Mouse (Mus musculus) liver, embryonic 16.5 days (tissue): Measurements from ENCODE around the gene Cfap126. TPM values are rescaled to one million over a fixed set of nuclear protein-coding genes. Genes with fewer than 3 reads are reported as not detected.
A peak's percentile ranks its signal among the peaks of the same experiment; 100 is the strongest.

Experiments
- ATAC-seq: fragments of 200-750 bp; cut with Nextera tagmentation; 2 replicates; pipeline ENCODE4 v1.8.0; 2017; ENCODE audit warnings: low read depth, mild to moderate bottlenecking, moderate number of reproducible peaks, moderate library complexity
- H3K27ac ChIP-seq: fragments of 300-500 bp; sonication (generic); 2 replicates; pipeline ENCODE4 v1.5.1; 2014; ENCODE audit warnings: mild to moderate bottlenecking, low read length
- H3K27me3 ChIP-seq: fragments of 300-500 bp; sonication (generic); 2 replicates; pipeline ENCODE4 v1.6.1; 2014; ENCODE audit warnings: low read depth, low read length, mixed read lengths; ENCODE audit not compliant: control insufficient read depth, insufficient read depth
- H3K36me3 ChIP-seq: fragments of 300-500 bp; sonication (generic); 2 replicates; pipeline ENCODE4 v1.6.1; 2014; ENCODE audit warnings: mild to moderate bottlenecking; ENCODE audit not compliant: control insufficient read depth, insufficient read depth
- H3K4me1 ChIP-seq: fragments of 300-500 bp; sonication (generic); 2 replicates; pipeline ENCODE4 v1.6.1; 2014; ENCODE audit warnings: low read depth, low read length, mixed read lengths; ENCODE audit not compliant: control insufficient read depth
- H3K4me2 ChIP-seq: fragments of 300-500 bp; sonication (generic); 2 replicates; pipeline ENCODE4 v1.6.1; 2014; ENCODE audit warnings: low read depth, low read length, mixed read lengths
- H3K4me3 ChIP-seq: fragments of 300-500 bp; sonication (generic); 2 replicates; pipeline ENCODE4 v1.5.1; 2014; ENCODE audit warnings: low read depth, mild to moderate bottlenecking, low read length
- H3K9ac ChIP-seq: fragments of 300-500 bp; sonication (generic); 2 replicates; pipeline ENCODE4 v1.6.1; 2014; ENCODE audit warnings: low read depth, low read length
- H3K9me3 ChIP-seq: fragments of 300-500 bp; sonication (generic); replicated peaks from 2 replicates; pipeline ENCODE4 v1.6.1; 2016; ENCODE audit warnings: low read length; ENCODE audit not compliant: control insufficient read depth
- WGBS: fragments of 180-500 bp; shearing (Covaris S2); extraction: QIAGEN DNeasy Blood & Tissue Kit; methylation state at CpG from one replicate; pipeline ENCODE4 v1.1.7; 2014; ENCODE audit not compliant: insufficient replicate concordance; 5-methylcytosine and 5-hydroxymethylcytosine counted together
- polyA plus RNA-seq: library from polyadenylated mRNA; unstranded; fragments of >200 nt; fragmentation: Nextera tagmentation; extraction: Ambion mirVana; gene quantifications from 2 replicates; pipeline ENCODE4 v1.2.1, GENCODE M21; 2015

The Cfap126 gene
- polyA plus RNA-seq, 1 experiment from 2014 or later: 2.1 TPM

DNA sequence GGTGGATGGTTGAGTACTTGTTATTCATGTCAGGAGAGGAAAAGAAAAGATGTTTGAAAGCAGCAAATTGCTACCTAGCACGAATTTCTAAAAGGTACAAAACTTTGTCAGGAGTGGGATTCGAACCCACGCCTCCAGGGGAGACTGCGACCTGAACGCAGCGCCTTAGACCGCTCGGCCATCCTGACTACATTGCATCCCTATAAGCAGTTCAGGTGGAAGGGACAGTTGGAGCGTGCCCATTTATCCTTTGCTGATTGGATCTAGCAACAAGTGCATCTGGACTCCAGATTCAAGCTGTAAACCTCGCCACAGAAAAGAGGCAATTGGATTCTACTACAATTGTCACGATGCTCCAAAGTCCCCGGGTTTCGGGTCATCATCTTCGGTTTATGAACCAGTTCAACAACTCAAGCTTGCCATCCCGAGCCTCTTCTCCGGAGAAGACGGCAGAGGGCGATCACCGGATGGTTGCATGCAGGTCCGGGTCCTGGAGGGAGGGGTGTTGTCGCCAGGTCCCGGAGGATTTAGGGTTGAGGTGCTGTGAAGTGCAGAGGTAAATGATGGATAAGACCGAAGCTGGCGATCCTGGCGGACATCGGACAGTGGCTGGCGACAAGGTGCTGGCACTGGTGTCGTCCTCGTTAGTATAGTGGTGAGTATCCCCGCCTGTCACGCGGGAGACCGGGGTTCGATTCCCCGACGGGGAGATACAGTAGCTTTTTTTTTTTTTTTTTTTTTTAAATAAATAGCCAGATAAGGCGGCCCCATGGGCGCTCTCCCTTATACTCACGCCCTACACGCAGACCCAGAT is 11.8 kb upstream of the Cfap126 start:
- H3K9ac ChIP-seq: peak overlapping the region; percentile 68
- no peaks in the 10 kb centered on the region for H3K27me3 ChIP-seq
- H3K4me3 ChIP-seq: peak overlapping the region; percentile 75
- ATAC-seq: peak; percentile 76
- WGBS: under 1% methylated on average over 40 of the region's 40 CpGs
- H3K4me2 ChIP-seq: peak overlapping the region; percentile 88
- H3K27ac ChIP-seq: peak overlapping the region; percentile 79
- H3K36me3 ChIP-seq: no peaks in the 10 kb centered on the region
- no peaks in the 10 kb centered on the region for H3K9me3 ChIP-seq
- peaks cover 27% of the 10 kb centered on the region for H3K4me1 ChIP-seq

GRCm38 (mm10) chr1:171102547-171103177 is 11.1 kb upstream of the Cfap126 start:
- H3K4me1 ChIP-seq: peaks cover 20% of the 10 kb centered on the region
- WGBS: under 1% methylated on average over 35 of the region's 35 CpGs
- H3K9ac ChIP-seq: peak overlapping the region; percentile 68

GRCm38 (mm10) chr1:171103179-171103840 is 10.4 kb upstream of the Cfap126 start:
- Histone ChIP-seq H3K4me3 (peak overlapping the region; percentile 75), H3K27me3 (no peaks in the 10 kb centered on the region), H3K9me3 (no peaks in the 10 kb centered on the region), H3K4me1 (peaks cover 17% of the 10 kb centered on the region), H3K9ac (peak overlapping the region; percentile 32; the same call in 1 of the 2 replicates), H3K4me2 (peak overlapping the region; percentile 88), H3K36me3 (no peaks in the 10 kb centered on the region), H3K27ac (no peak overlapping the region)
- WGBS: 7% methylated on average over 10 of the region's 10 CpGs
- no peak for ATAC-seq

More at GRCm38 (mm10) chr1:171102547-171103177, 11.1 kb upstream of the Cfap126 start:
- H3K4me3 ChIP-seq: peak overlapping the region; percentile 75
- H3K4me2 ChIP-seq: peak overlapping the region; percentile 88
- H3K27ac ChIP-seq: peak overlapping the region; percentile 79
- H3K36me3 ChIP-seq: no peaks in the 10 kb centered on the region
- H3K27me3 ChIP-seq: no peaks in the 10 kb centered on the region
- peak; percentile 83 for ATAC-seq
- H3K9me3 ChIP-seq: no peaks in the 10 kb centered on the region

GRCm38 (mm10) chr1:171105226-171105625 is 8.5 kb upstream of the Cfap126 start:
- H3K4me1 ChIP-seq: peaks cover 17% of the 10 kb centered on the region
- no peaks in the 10 kb centered on the region for H3K9me3 ChIP-seq
- H3K27ac ChIP-seq: no peak overlapping the region
- H3K4me3 ChIP-seq: no peak overlapping the region
- H3K36me3 ChIP-seq: no peaks in the 10 kb centered on the region
- no peak overlapping the region for H3K9ac ChIP-seq
- H3K27me3 ChIP-seq: no peaks in the 10 kb centered on the region
- no peak overlapping the region for H3K4me2 ChIP-seq
- 68% methylated on average over 6 of the region's 6 CpGs for WGBS
- no peak for ATAC-seq

DNA sequence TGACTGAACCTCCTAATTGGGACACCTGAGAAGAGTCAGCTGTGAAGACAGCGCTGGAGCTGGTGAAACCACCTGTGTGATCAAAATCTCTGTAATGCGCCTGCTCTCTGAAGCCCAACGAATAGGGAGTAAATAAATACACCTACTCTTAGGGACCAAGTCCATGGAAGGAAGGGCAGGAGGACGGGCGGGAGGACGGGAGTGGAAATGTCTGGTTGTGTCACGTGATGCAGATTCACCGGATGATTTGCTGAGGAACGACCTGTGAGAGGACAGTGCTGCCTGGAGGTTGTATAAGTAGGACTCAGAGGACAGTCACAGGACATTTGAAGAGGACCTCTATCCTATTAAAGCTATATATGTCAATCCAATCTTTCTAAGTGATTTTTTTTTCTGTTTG is 4.1 kb upstream of the Cfap126 start:
- peak; percentile 26 for ATAC-seq

GRCm38 (mm10) chr1:171110659-171111019 is 3.1 kb upstream of the Cfap126 start:
- Histone ChIP-seq H3K4me3 (peak overlapping the region; percentile 79), H3K27me3 (no peaks in the 10 kb centered on the region), H3K9ac (peak overlapping the region; percentile 48), H3K4me2 (peak overlapping the region; percentile 84), H3K27ac (no peak overlapping the region), H3K36me3 (no peaks in the 10 kb centered on the region), H3K9me3 (no peaks in the 10 kb centered on the region), H3K4me1 (peaks cover 25% of the 10 kb centered on the region)
- WGBS: 23% methylated on average over 15 of the region's 15 CpGs
- no peak for ATAC-seq

More for the DNA sequence above, 4.1 kb upstream of the Cfap126 start:
- Histone ChIP-seq H3K27me3 (no peaks in the 10 kb centered on the region), H3K4me2 (0 out of 2 replicates have a peak overlapping the region, but pooled peaks have one; percentile 1), H3K9me3 (no peaks in the 10 kb centered on the region), H3K9ac (no peak overlapping the region), H3K36me3 (no peaks in the 10 kb centered on the region), H3K4me1 (peaks cover 25% of the 10 kb centered on the region), H3K4me3 (no peak overlapping the region), H3K27ac (peak overlapping the region; percentile 6; the same call in 1 of the 2 replicates)
- 43% methylated on average over 9 of the region's 9 CpGs for WGBS

DNA sequence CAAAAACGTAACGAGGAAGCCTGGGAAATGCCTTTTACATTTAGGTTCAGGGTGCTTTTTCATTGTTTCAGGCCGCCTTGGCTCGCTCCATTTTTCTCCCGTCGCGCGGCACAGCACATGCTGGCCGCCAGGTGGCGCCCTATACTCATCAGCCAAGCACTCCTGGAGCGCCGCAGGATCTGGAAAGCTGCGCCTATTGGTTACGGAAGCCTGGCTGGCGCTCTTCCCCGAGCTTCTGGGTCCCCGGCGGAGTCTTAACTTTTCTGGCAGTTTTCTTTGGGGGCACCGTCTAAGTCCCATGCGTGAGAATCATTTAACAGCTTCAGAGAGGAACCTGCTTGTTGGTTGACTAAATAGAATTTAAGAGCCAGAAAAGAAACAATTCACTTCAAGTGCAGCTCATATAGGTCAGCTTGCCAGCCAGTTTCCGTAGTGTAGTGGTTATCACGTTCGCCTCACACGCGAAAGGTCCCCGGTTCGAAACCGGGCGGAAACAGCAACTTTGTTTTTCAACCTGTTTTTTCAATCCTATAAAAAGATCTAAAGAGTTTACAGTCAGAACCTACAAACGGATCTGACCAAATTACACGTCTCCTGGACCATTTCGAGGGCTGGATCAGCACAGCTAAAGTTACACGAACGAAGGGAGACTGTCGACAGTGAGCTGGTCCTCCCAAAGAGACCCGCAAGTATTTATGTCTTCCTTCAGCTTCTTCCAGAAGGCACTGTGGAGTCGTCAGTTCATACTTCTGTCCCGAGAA is 2.5 kb upstream of the Cfap126 start:
- ATAC-seq: peak; percentile 87
- H3K9ac ChIP-seq: peak overlapping the region; percentile 69
- no peaks in the 10 kb centered on the region for H3K9me3 ChIP-seq
- under 1% methylated on average over 38 of the region's 38 CpGs for WGBS
- peak overlapping the region; percentile 84 for H3K4me2 ChIP-seq
- H3K4me3 ChIP-seq: peak overlapping the region; percentile 79
- no peaks in the 10 kb centered on the region for H3K36me3 ChIP-seq
- H3K27me3 ChIP-seq: no peaks in the 10 kb centered on the region
- peak overlapping the region; percentile 79 for H3K27ac ChIP-seq
- peaks cover 31% of the 10 kb centered on the region for H3K4me1 ChIP-seq

DNA sequence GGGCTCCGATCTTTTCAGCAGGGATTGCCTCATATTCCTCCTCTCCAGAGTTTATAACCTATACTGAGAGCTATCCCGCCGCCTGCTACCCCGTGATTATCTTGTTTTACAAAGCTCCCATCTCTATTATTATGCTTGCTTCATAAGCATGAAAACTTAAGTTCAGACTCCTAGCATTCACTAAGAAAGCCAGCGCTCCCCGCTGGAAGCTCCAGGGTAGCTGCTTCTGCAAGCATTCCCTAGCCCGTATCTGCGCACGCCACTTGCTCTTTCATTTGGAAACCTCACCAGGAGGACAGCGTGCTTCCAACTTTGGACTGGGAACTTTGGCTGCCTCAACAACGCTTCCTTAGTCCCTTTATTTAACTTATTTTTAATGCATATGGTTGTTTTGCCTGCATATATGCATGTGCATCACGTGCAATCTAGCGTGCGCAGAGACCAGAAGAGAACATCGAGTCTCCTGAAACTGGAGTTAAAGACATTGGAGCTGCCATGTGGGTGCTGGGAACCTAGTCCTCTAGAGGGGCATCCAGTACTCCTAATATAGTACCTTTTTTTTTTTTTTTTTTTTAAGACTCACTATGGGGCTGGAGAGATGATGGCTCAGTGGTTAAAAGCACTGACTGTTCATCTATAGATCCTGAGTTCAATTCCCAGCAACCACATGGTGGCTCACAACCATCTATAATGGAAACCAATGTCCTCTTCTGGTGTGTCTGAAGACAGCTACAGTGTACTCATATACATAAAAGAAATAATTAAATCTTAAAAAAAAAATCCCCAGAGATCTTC is 1.7 kb upstream of the Cfap126 start:
- peaks cover 39% of the 10 kb centered on the region for H3K4me1 ChIP-seq
- no peak; the same call in 1 of the 2 replicates for ATAC-seq
- peak overlapping the region; percentile 84 for H3K4me2 ChIP-seq
- peak overlapping the region; percentile 59 for H3K9ac ChIP-seq
- no peaks in the 10 kb centered on the region for H3K36me3 ChIP-seq
- 2% methylated on average over 15 of the region's 15 CpGs for WGBS
- no peaks in the 10 kb centered on the region for H3K27me3 ChIP-seq
- no peaks in the 10 kb centered on the region for H3K9me3 ChIP-seq
- peak overlapping the region; percentile 79 for H3K27ac ChIP-seq
- H3K4me3 ChIP-seq: peak overlapping the region; percentile 79
